Mouse (Mus musculus) CD8-positive naive resting alpha-beta T cell, adult 2 months (primary cell): ENCODE measurements at regions not wholly inside any gene's neighbourhood (a gene's known extent, or its start where the extent isn't known, plus 50 kb on each side); places are given as distances from the start of the nearest gene placed in this dataset.
"Not testable (repeated sequence)": the region's sequence is repeated elsewhere in the genome, so short reads cannot be mapped to it uniquely, and the experiment has no call there.

Source experiments
- DNase-seq, 2 experiments: peaks; one replicate each; pipeline ENCODE4 v3.0.0; 2022; ENCODE audit warnings: low read depth in 2 of 2, low spot score in 2 of 2

GRCm38 (mm10) chr13:27945062-27945461 is 71.0 kb upstream of the Prl4a1 start:
- DNase-seq = peak; percentile 11 to 16

DNA sequence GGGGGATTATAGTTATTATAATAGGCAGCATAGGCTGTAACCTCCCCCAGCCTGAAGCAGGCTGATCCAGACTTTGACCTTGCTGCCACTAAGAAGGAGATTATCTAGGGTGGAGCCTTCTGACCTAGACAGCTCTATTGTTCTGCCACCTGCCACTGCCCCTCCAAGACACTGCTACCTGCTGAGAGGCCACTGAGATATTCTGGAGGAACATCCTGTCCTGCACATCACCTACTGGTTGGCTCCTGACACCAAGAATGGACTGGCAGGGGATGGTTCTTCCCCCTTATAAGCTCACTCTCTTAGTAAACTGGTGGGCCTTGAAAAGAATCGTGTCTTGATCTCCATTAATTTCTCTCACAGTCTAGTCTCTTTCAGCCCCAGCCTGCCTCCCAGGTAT is 55.6 kb upstream of the Prl4a1 start:
- DNase-seq = not testable (repeated sequence)

GRCm38 (mm10) chr13:27962381-27962780 is 53.6 kb upstream of the Prl4a1 start:
- not testable (repeated sequence) for DNase-seq

- not testable (repeated sequence) for DNase-seq
Measured at GRCm38 (mm10) chr13:27966021-27966420, 50.0 kb upstream of the Prl4a1 start.
